Mouse (Mus musculus) heart, postnatal 0 days (tissue): ENCODE results near the gene Gm9821.
A peak's percentile ranks its signal among the peaks of the same experiment; 100 is the strongest.

Experiments
- CTCF ChIP-seq: IDR thresholded peaks from 2 replicates; pipeline ENCODE4 v1.5.1; 2016; ENCODE audit warnings: antibody characterized with exemption, control low read depth, low read depth
- EP300 ChIP-seq: IDR thresholded peaks from 2 replicates; pipeline ENCODE4 v1.6.1; 2016; ENCODE audit warnings: antibody characterized with exemption, low read depth

DNA sequence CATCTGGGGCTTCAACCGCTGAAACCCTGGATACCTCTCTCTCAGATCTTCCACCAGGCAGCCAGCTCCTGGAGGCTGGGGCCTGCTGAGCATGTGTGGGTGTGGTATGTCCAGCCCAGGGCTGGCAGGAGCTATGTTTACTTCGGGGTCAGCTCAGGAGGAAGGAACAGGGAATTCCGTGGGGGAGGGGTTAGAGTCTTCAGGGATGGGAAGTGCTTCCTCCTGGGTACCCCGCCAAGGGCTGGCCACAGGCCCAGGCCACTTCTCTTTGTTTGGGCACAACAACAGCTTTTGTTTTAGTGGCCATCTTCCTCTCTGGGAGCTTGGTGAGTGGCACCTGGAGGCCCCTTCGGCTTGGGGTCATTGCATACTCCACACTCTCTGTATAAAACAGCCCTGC, 8.3 kb downstream of the Gm9821 start:
- no peak for TF ChIP-seq CTCF
- peak; percentile 73 for TF ChIP-seq EP300
